Mouse (Mus musculus) bone marrow macrophage, adult 2 months (primary cell): Measurements from ENCODE around the gene Retreg1. TPM values are rescaled to one million over a fixed set of nuclear protein-coding genes. Genes with fewer than 3 reads are reported as not detected.

Source experiments
- H3K27ac ChIP-seq: 2 replicates; pipeline ENCODE4 v1.5.1; 2012; ENCODE audit warnings: low read depth, low read length; ENCODE audit not compliant: insufficient read depth
- H3K4me1 ChIP-seq: 2 replicates; pipeline ENCODE4 v1.6.1; 2012; ENCODE audit warnings: low read length; ENCODE audit not compliant: control insufficient read depth, insufficient read depth
- H3K4me3 ChIP-seq: 2 replicates; pipeline ENCODE4 v1.5.1; 2012; ENCODE audit warnings: mild to moderate bottlenecking, low read length, moderate library complexity; ENCODE audit not compliant: insufficient read depth
- CTCF ChIP-seq: IDR thresholded peaks from 2 replicates; pipeline ENCODE4 v1.5.1; 2012; ENCODE audit warnings: low read depth, mild to moderate bottlenecking, low read length, moderate library complexity
- POLR2A ChIP-seq: IDR thresholded peaks from 2 replicates; pipeline ENCODE4 v1.6.1; 2012; ENCODE audit warnings: mild to moderate bottlenecking, low read depth, low read length, borderline replicate concordance
- polyA plus RNA-seq: library from polyadenylated mRNA; stranded (reverse); fragments of >200 nt; gene quantifications from 2 replicates; pipeline ENCODE4 v1.2.4, GENCODE M21; 2012; ENCODE audit not compliant: missing spikeins, insufficient read depth, insufficient read length

Retreg1 gene
- polyA plus RNA-seq, 1 experiment, result 48.4 TPM

- H3K4me3 ChIP-seq, result no peak overlapping the region
- peak overlapping the region; percentile 31; the same call in 1 of the 2 replicates for H3K27ac ChIP-seq
- H3K4me1 ChIP-seq, result peaks cover 57% of the 10 kb centered on the region
- TF ChIP-seq CTCF (no peak), POLR2A (no peak)
Measured at GRCm38 (mm10) chr15:25873536-25873935, 30.6 kb downstream of the Retreg1 start.

- H3K4me3 ChIP-seq, result no peak overlapping the region
- TF ChIP-seq CTCF (no peak), POLR2A (no peak)
- H3K27ac ChIP-seq, result no peak overlapping the region
Measured at GRCm38 (mm10) chr15:25876601-25877161, 33.7 kb downstream of the Retreg1 start.

GRCm38 (mm10) chr15:25877798-25878197 is 34.8 kb downstream of the Retreg1 start:
- peaks cover 23% of the 10 kb centered on the region for H3K4me1 ChIP-seq
- no peak overlapping the region for H3K4me3 ChIP-seq
- TF ChIP-seq CTCF (no peak), POLR2A (no peak)
- no peak overlapping the region for H3K27ac ChIP-seq

More at GRCm38 (mm10) chr15:25876601-25877161, 33.7 kb downstream of the Retreg1 start:
- H3K4me1 ChIP-seq, result peaks cover 33% of the 10 kb centered on the region

GRCm38 (mm10) chr15:25879229-25879628 is 36.2 kb downstream of the Retreg1 start:
- no peak overlapping the region for H3K4me3 ChIP-seq
- peaks cover 16% of the 10 kb centered on the region for H3K4me1 ChIP-seq
- no peak overlapping the region for H3K27ac ChIP-seq
- TF ChIP-seq CTCF (no peak), POLR2A (no peak)

GRCm38 (mm10) chr15:25880192-25880591 is 37.2 kb downstream of the Retreg1 start:
- no peak overlapping the region for H3K27ac ChIP-seq
- TF ChIP-seq POLR2A (no peak), CTCF (no peak)
- peaks cover 13% of the 10 kb centered on the region for H3K4me1 ChIP-seq
- H3K4me3 ChIP-seq, result no peak overlapping the region

- no peak overlapping the region for H3K27ac ChIP-seq
- no peak overlapping the region for H3K4me3 ChIP-seq
- TF ChIP-seq POLR2A (no peak), CTCF (no peak)
- H3K4me1 ChIP-seq, result peaks cover 7% of the 10 kb centered on the region
Measured at GRCm38 (mm10) chr15:25882002-25882401, 39.0 kb downstream of the Retreg1 start.

GRCm38 (mm10) chr15:25884416-25884958 is 41.5 kb downstream of the Retreg1 start:
- TF ChIP-seq CTCF, result no peak
- TF ChIP-seq POLR2A, result no peak
- H3K4me1 ChIP-seq, result peaks cover 9% of the 10 kb centered on the region
- no peak overlapping the region for H3K27ac ChIP-seq
- H3K4me3 ChIP-seq, result no peak overlapping the region

GRCm38 (mm10) chr15:25886581-25887011 is 43.6 kb downstream of the Retreg1 start:
- TF ChIP-seq POLR2A, result no peak
- TF ChIP-seq CTCF, result no peak
- peaks cover 25% of the 10 kb centered on the region for H3K4me1 ChIP-seq
- H3K27ac ChIP-seq, result no peak overlapping the region
- H3K4me3 ChIP-seq, result no peak overlapping the region

- TF ChIP-seq POLR2A (no peak), CTCF (no peak)
Measured at GRCm38 (mm10) chr15:25889927-25890326, 46.9 kb downstream of the Retreg1 start.

GRCm38 (mm10) chr15:25891556-25891955 is 48.6 kb downstream of the Retreg1 start:
- H3K4me3 ChIP-seq, result peak overlapping the region; percentile 30
- peaks cover 57% of the 10 kb centered on the region for H3K4me1 ChIP-seq
- peak overlapping the region; percentile 97 for H3K27ac ChIP-seq
- TF ChIP-seq CTCF, result no peak
- no peak for TF ChIP-seq POLR2A

More at GRCm38 (mm10) chr15:25889927-25890326, 46.9 kb downstream of the Retreg1 start:
- H3K4me3 ChIP-seq, result no peak overlapping the region
- peak overlapping the region; percentile 97 for H3K27ac ChIP-seq
- peaks cover 43% of the 10 kb centered on the region for H3K4me1 ChIP-seq

GRCm38 (mm10) chr15:25893327-25893726 is 50.3 kb downstream of the Retreg1 start:
- Histone ChIP-seq H3K4me1 (peaks cover 69% of the 10 kb centered on the region), H3K27ac (peak overlapping the region; percentile 97), H3K4me3 (no peak overlapping the region)
- TF ChIP-seq CTCF, result no peak
- no peak for TF ChIP-seq POLR2A
